Mouse (Mus musculus): Measurements from ENCODE around the gene Timp3.
"Not testable (repeated sequence)": the region's sequence is repeated elsewhere in the genome, so short reads cannot be mapped to it uniquely, and the experiment has no call there.

Gene Timp3

GRCm38 (mm10) chr10:86368811-86369210 lies 68.6 kb downstream of the Timp3 start:
- TF ChIP-seq CTCF (conservative IDR thresholded peaks at IDR 0.05; ENCODE audit: low read length): no peak
- TF ChIP-seq POU5F1 (IDR thresholded peaks at IDR 0.05; ENCODE audit: borderline replicate concordance, low read length): no peak
- no peak for TF ChIP-seq NANOG (IDR thresholded peaks at IDR 0.05; ENCODE audit: borderline replicate concordance, low read length)
- Histone ChIP-seq H3K4me3 (replicated peaks; ENCODE audit: low read length) (no peak overlapping the region), H3K27me3 (ENCODE audit: insufficient read depth, low read length) (no peaks in the 10 kb centered on the region), H3K4me1 (replicated peaks; ENCODE audit: low read depth, low read length) (no peaks in the 10 kb centered on the region), H3K9me3 (ENCODE audit: low read length) (peaks cover 14% of the 10 kb centered on the region), H3K36me3 (ENCODE audit: insufficient read depth, low read length) (no peaks in the 10 kb centered on the region)

GRCm38 (mm10) chr10:86369346-86369745 lies 69.2 kb downstream of the Timp3 start:
- H3K27me3 ChIP-seq (ENCODE audit: insufficient read depth, low read length): no peaks in the 10 kb centered on the region
- no peaks in the 10 kb centered on the region for H3K4me1 ChIP-seq (replicated peaks; ENCODE audit: low read depth, low read length)
- TF ChIP-seq NANOG (IDR thresholded peaks at IDR 0.05; ENCODE audit: borderline replicate concordance, low read length): no peak
- no peak for TF ChIP-seq CTCF (conservative IDR thresholded peaks at IDR 0.05; ENCODE audit: low read length)
- TF ChIP-seq POU5F1 (IDR thresholded peaks at IDR 0.05; ENCODE audit: borderline replicate concordance, low read length): no peak
- no peaks in the 10 kb centered on the region for H3K36me3 ChIP-seq (ENCODE audit: insufficient read depth, low read length)
- no peak overlapping the region for H3K4me3 ChIP-seq (replicated peaks; ENCODE audit: low read length)
- H3K9me3 ChIP-seq (ENCODE audit: low read length): peaks cover 14% of the 10 kb centered on the region

GRCm38 (mm10) chr10:86371561-86371960 lies 71.4 kb downstream of the Timp3 start:
- Histone ChIP-seq H3K4me3 (replicated peaks; ENCODE audit: low read length) (no peak overlapping the region), H3K36me3 (ENCODE audit: insufficient read depth, low read length) (no peaks in the 10 kb centered on the region), H3K4me1 (replicated peaks; ENCODE audit: low read depth, low read length) (no peaks in the 10 kb centered on the region), H3K9me3 (ENCODE audit: low read length) (peaks cover 14% of the 10 kb centered on the region), H3K27me3 (ENCODE audit: insufficient read depth, low read length) (no peaks in the 10 kb centered on the region)
- no peak for TF ChIP-seq POU5F1 (IDR thresholded peaks at IDR 0.05; ENCODE audit: borderline replicate concordance, low read length)
- no peak for TF ChIP-seq CTCF (conservative IDR thresholded peaks at IDR 0.05; ENCODE audit: low read length)

- TF ChIP-seq CTCF (conservative IDR thresholded peaks at IDR 0.05; ENCODE audit: low read length) (no peak), POU5F1 (IDR thresholded peaks at IDR 0.05; ENCODE audit: borderline replicate concordance, low read length) (no peak), NANOG (IDR thresholded peaks at IDR 0.05; ENCODE audit: borderline replicate concordance, low read length) (no peak)
- no peaks in the 10 kb centered on the region for H3K27me3 ChIP-seq (ENCODE audit: insufficient read depth, low read length)
Observed at GRCm38 (mm10) chr10:86374061-86374460, 73.9 kb downstream of the Timp3 start.

GRCm38 (mm10) chr10:86375903-86376302 lies 75.7 kb downstream of the Timp3 start:
- H3K4me3 ChIP-seq (replicated peaks; ENCODE audit: low read length): no peak overlapping the region
- no peaks in the 10 kb centered on the region for H3K4me1 ChIP-seq (replicated peaks; ENCODE audit: low read depth, low read length)
- H3K27me3 ChIP-seq (ENCODE audit: insufficient read depth, low read length): no peaks in the 10 kb centered on the region
- TF ChIP-seq CTCF (conservative IDR thresholded peaks at IDR 0.05; ENCODE audit: low read length): no peak
- no peak for TF ChIP-seq POU5F1 (IDR thresholded peaks at IDR 0.05; ENCODE audit: borderline replicate concordance, low read length)
- TF ChIP-seq NANOG (IDR thresholded peaks at IDR 0.05; ENCODE audit: borderline replicate concordance, low read length): no peak
- no peaks in the 10 kb centered on the region for H3K9me3 ChIP-seq (ENCODE audit: low read length)
- H3K36me3 ChIP-seq (ENCODE audit: insufficient read depth, low read length): no peaks in the 10 kb centered on the region

More at GRCm38 (mm10) chr10:86374061-86374460, 73.9 kb downstream of the Timp3 start:
- Histone ChIP-seq H3K9me3 (ENCODE audit: low read length) (peaks cover 11% of the 10 kb centered on the region), H3K4me1 (replicated peaks; ENCODE audit: low read depth, low read length) (no peaks in the 10 kb centered on the region), H3K36me3 (ENCODE audit: insufficient read depth, low read length) (no peaks in the 10 kb centered on the region), H3K4me3 (replicated peaks; ENCODE audit: low read length) (no peak overlapping the region)

GRCm38 (mm10) chr10:86376392-86377185 lies 76.4 kb downstream of the Timp3 start:
- Histone ChIP-seq H3K4me1 (replicated peaks; ENCODE audit: low read depth, low read length) (no peaks in the 10 kb centered on the region), H3K36me3 (ENCODE audit: insufficient read depth, low read length) (no peaks in the 10 kb centered on the region), H3K27me3 (ENCODE audit: insufficient read depth, low read length) (no peaks in the 10 kb centered on the region), H3K4me3 (replicated peaks; ENCODE audit: low read length) (no peak overlapping the region), H3K9me3 (ENCODE audit: low read length) (no peaks in the 10 kb centered on the region)
- no peak for TF ChIP-seq CTCF (conservative IDR thresholded peaks at IDR 0.05; ENCODE audit: low read length)
- TF ChIP-seq NANOG (IDR thresholded peaks at IDR 0.05; ENCODE audit: borderline replicate concordance, low read length): no peak

GRCm38 (mm10) chr10:86378803-86379202 lies 78.6 kb downstream of the Timp3 start:
- not testable (repeated sequence) for H3K27me3 ChIP-seq (ENCODE audit: insufficient read depth, low read length); H3K4me1 ChIP-seq (replicated peaks; ENCODE audit: low read depth, low read length); H3K4me3 ChIP-seq (replicated peaks; ENCODE audit: low read length); H3K36me3 ChIP-seq (ENCODE audit: insufficient read depth, low read length); H3K9me3 ChIP-seq (ENCODE audit: low read length)

- TF ChIP-seq POU5F1 (IDR thresholded peaks at IDR 0.05; ENCODE audit: borderline replicate concordance, low read length): no peak
- TF ChIP-seq CTCF (conservative IDR thresholded peaks at IDR 0.05; ENCODE audit: low read length): no peak
- no peak for TF ChIP-seq NANOG (IDR thresholded peaks at IDR 0.05; ENCODE audit: borderline replicate concordance, low read length)
- H3K9me3 ChIP-seq (ENCODE audit: low read length): no peaks in the 10 kb centered on the region
- no peaks in the 10 kb centered on the region for H3K36me3 ChIP-seq (ENCODE audit: insufficient read depth, low read length)
- no peaks in the 10 kb centered on the region for H3K27me3 ChIP-seq (ENCODE audit: insufficient read depth, low read length)
- H3K4me1 ChIP-seq (replicated peaks; ENCODE audit: low read depth, low read length): no peaks in the 10 kb centered on the region
- H3K4me3 ChIP-seq (replicated peaks; ENCODE audit: low read length): no peak overlapping the region
Observed at GRCm38 (mm10) chr10:86380626-86381025, 80.5 kb downstream of the Timp3 start.

Measured in E14TG2a.4 (cell line).